Mouse (Mus musculus): ENCODE results near the gene Defb30. TPM values are rescaled to one million over a fixed set of nuclear protein-coding genes. Genes with fewer than 3 reads are reported as not detected.

Defb30 gene
- polyA plus RNA-seq, 1 experiment from 2014 or later: not detected

DNA sequence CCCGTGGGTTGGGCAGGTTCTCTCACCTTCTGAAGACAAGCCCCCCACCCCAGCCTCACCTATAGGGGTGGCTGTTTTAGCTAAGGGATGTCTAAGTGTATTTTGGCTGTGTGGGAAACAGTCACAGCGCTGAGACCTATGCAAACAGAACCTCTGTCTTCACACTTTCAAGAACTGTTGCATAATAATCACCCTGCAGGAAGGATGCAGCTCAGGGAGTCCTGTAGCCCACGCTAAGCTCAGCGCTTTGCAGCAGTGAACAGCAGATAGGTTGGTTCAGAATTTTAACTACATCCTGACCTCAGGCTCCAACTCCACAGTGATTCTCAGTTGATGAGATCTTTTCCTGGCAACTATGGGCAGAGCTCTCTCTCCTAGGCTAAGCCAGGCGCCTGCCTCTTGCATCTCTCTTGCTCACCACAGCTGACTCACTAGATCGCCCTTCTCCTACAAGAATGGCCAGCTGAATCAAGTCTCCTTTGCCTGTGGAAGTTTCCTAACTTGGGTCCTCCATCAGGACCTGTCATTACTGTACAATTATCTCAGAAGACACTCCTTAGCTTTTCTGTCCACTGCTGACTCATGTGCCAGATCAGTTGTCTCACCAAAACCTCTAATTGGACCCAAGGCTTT, 29.1 kb downstream of the Defb30 start:
- H3K4me3 ChIP-seq (ENCODE audit: low read length): no peak overlapping the region
- H3K27ac ChIP-seq (ENCODE audit: low read depth, low read length): no peak overlapping the region
- no peaks in the 10 kb centered on the region for H3K4me1 ChIP-seq (ENCODE audit: control insufficient read depth, insufficient read depth, low read depth, low read length)
- ATAC-seq: no peak
- no peak overlapping the region for H3K4me2 ChIP-seq (ENCODE audit: low read length)
- no peaks in the 10 kb centered on the region for H3K9me3 ChIP-seq (ENCODE audit: control insufficient read depth, low read length)
- no peaks in the 10 kb centered on the region for H3K36me3 ChIP-seq (ENCODE audit: control insufficient read depth, insufficient read depth, low read length)
- H3K27me3 ChIP-seq (replicated peaks; ENCODE audit: control insufficient read depth, insufficient read depth, low read length): no peaks in the 10 kb centered on the region
- WGBS: 60% methylated on average over 6 of the region's 6 CpGs
- H3K9ac ChIP-seq (ENCODE audit: low read depth, low read length): no peak overlapping the region

DNA sequence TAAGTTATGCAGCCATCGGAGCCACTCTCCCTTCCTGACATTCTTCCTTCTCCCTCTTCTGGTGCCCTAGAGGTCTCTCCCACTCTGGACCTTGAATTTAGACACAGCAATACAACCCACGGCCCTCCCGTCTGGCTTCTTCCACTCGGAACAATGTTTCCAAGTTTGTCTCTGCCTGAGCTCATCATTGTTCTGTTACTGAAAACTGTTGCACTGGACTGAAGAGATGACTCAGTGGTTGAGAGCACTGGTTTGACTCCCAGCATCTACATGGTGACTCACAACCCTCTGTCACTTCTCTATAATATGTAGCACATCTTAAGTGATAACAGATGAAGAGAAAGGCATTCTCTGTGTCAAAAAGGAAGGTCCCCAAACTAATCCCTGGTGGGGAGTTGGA, 35.1 kb downstream of the Defb30 start:
- ATAC-seq: no peak
- Histone ChIP-seq H3K27ac (ENCODE audit: low read depth, low read length) (no peak overlapping the region), H3K27me3 (replicated peaks; ENCODE audit: control insufficient read depth, insufficient read depth, low read length) (no peaks in the 10 kb centered on the region), H3K36me3 (ENCODE audit: control insufficient read depth, insufficient read depth, low read length) (no peaks in the 10 kb centered on the region), H3K9ac (ENCODE audit: low read depth, low read length) (no peak overlapping the region), H3K4me2 (ENCODE audit: low read length) (no peak overlapping the region), H3K4me1 (ENCODE audit: control insufficient read depth, insufficient read depth, low read depth, low read length) (no peaks in the 10 kb centered on the region), H3K4me3 (ENCODE audit: low read length) (no peak overlapping the region), H3K9me3 (ENCODE audit: control insufficient read depth, low read length) (no peaks in the 10 kb centered on the region)
- WGBS: 90% methylated on average over 4 of the region's 4 CpGs

DNA sequence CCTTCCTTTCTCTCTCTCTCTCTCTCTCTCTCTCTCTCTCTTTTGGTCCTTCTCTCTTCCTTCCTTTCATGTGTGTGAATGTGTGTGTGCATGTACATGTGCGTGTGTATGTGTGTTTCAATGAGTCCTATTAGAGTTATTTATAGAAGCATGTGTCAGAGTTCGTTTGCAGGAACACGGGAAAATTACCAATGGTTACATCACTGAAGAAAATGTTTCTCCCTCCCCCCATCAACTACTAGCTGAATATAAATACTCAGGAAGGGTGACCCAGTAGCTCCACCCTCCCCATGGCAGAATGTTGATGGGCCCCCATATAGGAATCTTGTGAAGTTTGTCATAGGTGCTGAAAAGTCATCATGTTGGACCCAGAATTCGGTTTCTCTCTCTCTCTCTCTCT, 36.7 kb downstream of the Defb30 start:
- no peak overlapping the region for H3K4me2 ChIP-seq (ENCODE audit: low read length)
- no peaks in the 10 kb centered on the region for H3K4me1 ChIP-seq (ENCODE audit: control insufficient read depth, insufficient read depth, low read depth, low read length)
- no peak overlapping the region for H3K4me3 ChIP-seq (ENCODE audit: low read length)
- no peaks in the 10 kb centered on the region for H3K27me3 ChIP-seq (replicated peaks; ENCODE audit: control insufficient read depth, insufficient read depth, low read length)
- no peak for ATAC-seq
- no peaks in the 10 kb centered on the region for H3K36me3 ChIP-seq (ENCODE audit: control insufficient read depth, insufficient read depth, low read length)
- no peaks in the 10 kb centered on the region for H3K9me3 ChIP-seq (ENCODE audit: control insufficient read depth, low read length)
- no peak overlapping the region for H3K9ac ChIP-seq (ENCODE audit: low read depth, low read length)
- WGBS: 79% methylated on average over 4 of the region's 4 CpGs
- no peak overlapping the region for H3K27ac ChIP-seq (ENCODE audit: low read depth, low read length)

DNA sequence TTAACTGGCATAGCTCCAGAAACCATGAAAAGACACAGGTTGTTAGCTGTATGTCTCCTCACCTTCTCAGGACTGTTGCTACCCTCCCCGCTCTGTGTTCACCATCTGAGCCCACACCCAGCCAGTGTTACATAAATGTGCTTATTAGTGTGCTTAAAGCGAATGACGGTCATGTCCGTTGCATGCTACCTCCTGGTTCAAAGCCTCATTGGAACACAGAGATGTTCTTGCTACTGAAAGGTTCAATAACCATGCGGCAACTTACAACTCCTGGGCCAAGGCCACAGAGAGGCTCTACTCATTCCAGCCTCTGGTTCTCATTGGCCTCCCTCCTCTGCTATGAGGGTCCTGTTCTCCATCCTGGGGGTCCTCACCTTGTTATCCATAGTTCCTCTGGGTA, 38.3 kb downstream of the Defb30 start, which contains the start of gene Defb43:
Gene Defb43 (plus strand): TSS at position 301 of the 400 bp plus-strand sequence.
- no peak within 1 kb of the TSS for H3K9ac ChIP-seq (ENCODE audit: low read depth, low read length)
- no peak for ATAC-seq

DNA sequence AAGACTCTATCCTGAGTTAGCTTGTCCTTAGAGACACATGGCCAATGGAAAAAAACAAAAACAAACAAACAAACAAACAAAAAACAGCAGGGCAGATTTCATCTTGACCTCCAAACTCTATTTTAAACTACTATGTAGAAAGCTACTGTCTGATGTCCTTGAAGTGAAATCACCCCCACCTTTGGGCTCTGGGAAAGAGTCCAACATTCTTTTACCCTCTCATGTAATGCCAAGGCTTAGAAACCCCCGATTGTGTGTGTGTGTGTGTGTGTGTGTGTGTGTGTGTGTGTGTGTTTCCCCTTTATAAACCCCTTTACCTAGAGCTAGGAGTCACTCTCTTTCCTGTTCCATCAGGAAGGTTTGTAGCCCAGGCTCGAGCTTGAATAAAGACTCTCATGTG, 47.2 kb downstream of the Defb30 start:
- Histone ChIP-seq H3K4me3 (ENCODE audit: low read length) (no peak overlapping the region), H3K36me3 (ENCODE audit: control insufficient read depth, insufficient read depth, low read length) (no peaks in the 10 kb centered on the region), H3K9me3 (ENCODE audit: control insufficient read depth, low read length) (no peaks in the 10 kb centered on the region), H3K4me1 (ENCODE audit: control insufficient read depth, insufficient read depth, low read depth, low read length) (no peaks in the 10 kb centered on the region), H3K27ac (ENCODE audit: low read depth, low read length) (no peak overlapping the region), H3K9ac (ENCODE audit: low read depth, low read length) (no peak overlapping the region), H3K4me2 (ENCODE audit: low read length) (no peak overlapping the region), H3K27me3 (replicated peaks; ENCODE audit: control insufficient read depth, insufficient read depth, low read length) (no peaks in the 10 kb centered on the region)
- 51% methylated on average over 2 of the region's 2 CpGs for WGBS
- no peak for ATAC-seq

More for the DNA sequence above, 38.3 kb downstream of the Defb30 start, which contains the start of gene Defb43:
- no peak within 1 kb of the TSS for H3K27ac ChIP-seq (ENCODE audit: low read depth, low read length)
- H3K4me2 ChIP-seq (ENCODE audit: low read length): no peak within 1 kb of the TSS
- no peaks in the 10 kb centered on the region for H3K4me1 ChIP-seq (ENCODE audit: control insufficient read depth, insufficient read depth, low read depth, low read length)
- no peaks in the 10 kb centered on the region for H3K27me3 ChIP-seq (replicated peaks; ENCODE audit: control insufficient read depth, insufficient read depth, low read length)
- H3K36me3 ChIP-seq (ENCODE audit: control insufficient read depth, insufficient read depth, low read length): no peaks in the 10 kb centered on the region
- H3K9me3 ChIP-seq (ENCODE audit: control insufficient read depth, low read length): no peaks in the 10 kb centered on the region
- WGBS: 94% methylated on average over 5 of the region's 5 CpGs
- no peak within 1 kb of the TSS for H3K4me3 ChIP-seq (ENCODE audit: low read length)

DNA sequence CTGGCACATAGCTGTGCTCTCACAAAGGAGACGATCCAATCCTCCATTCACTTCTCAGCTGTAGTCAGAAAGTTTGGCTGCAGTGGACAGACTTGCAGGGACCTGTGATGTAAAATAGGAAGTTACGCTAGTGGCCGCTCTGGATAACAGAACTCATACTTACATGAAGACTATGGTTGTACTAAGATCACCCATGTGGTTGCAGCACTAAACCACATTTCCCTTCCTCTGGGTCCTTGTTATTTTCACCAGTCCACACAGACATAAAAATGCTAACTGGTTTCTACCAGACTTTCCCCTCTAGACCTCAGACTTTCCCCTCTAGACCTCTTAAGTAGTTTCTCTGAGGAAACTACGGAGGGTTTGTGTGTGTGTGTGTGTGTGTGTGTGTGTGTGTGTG, 50.8 kb downstream of the Defb30 start:
- no peaks in the 10 kb centered on the region for H3K27me3 ChIP-seq (replicated peaks; ENCODE audit: control insufficient read depth, insufficient read depth, low read length)
- ATAC-seq: no peak
- H3K9me3 ChIP-seq (ENCODE audit: control insufficient read depth, low read length): no peaks in the 10 kb centered on the region
- H3K4me3 ChIP-seq (ENCODE audit: low read length): no peak overlapping the region
- no peak overlapping the region for H3K27ac ChIP-seq (ENCODE audit: low read depth, low read length)
- 93% methylated on average over 4 of the region's 4 CpGs for WGBS
- no peak overlapping the region for H3K9ac ChIP-seq (ENCODE audit: low read depth, low read length)
- H3K4me1 ChIP-seq (ENCODE audit: control insufficient read depth, insufficient read depth, low read depth, low read length): no peaks in the 10 kb centered on the region
- no peaks in the 10 kb centered on the region for H3K36me3 ChIP-seq (ENCODE audit: control insufficient read depth, insufficient read depth, low read length)
- no peak overlapping the region for H3K4me2 ChIP-seq (ENCODE audit: low read length)

DNA sequence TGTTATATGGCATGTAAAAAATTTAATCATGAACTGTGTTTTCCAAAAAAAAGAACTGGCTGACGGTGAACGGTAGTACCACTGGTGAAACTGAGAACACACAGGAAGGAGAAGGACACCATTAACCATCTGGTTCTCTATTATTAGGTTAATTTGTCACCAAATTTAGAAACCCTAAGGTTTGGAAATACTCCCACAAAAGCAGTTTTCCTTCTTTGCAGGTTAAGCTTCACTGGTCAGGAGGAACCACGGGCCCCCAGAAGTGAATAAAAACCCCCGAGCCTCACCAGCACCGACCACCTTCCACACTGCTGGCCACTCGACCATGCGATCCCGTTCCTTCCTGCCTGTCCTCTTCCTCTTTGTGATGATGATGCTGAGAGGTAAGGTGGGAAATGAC, 52.0 kb downstream of the Defb30 start, which contains the start of gene Defb47:
Gene Defb47 (plus strand): TSS at position 301 of the 400 bp plus-strand sequence.
- Histone ChIP-seq H3K4me2 (ENCODE audit: low read length) (no peak within 1 kb of the TSS), H3K27ac (ENCODE audit: low read depth, low read length) (no peak within 1 kb of the TSS), H3K36me3 (ENCODE audit: control insufficient read depth, insufficient read depth, low read length) (no peaks in the 10 kb centered on the region), H3K4me3 (ENCODE audit: low read length) (no peak within 1 kb of the TSS), H3K4me1 (ENCODE audit: control insufficient read depth, insufficient read depth, low read depth, low read length) (no peaks in the 10 kb centered on the region), H3K9me3 (ENCODE audit: control insufficient read depth, low read length) (no peaks in the 10 kb centered on the region), H3K27me3 (replicated peaks; ENCODE audit: control insufficient read depth, insufficient read depth, low read length) (no peaks in the 10 kb centered on the region), H3K9ac (ENCODE audit: low read depth, low read length) (no peak within 1 kb of the TSS)
- WGBS: 82% methylated on average over 8 of the region's 8 CpGs
- ATAC-seq: no peak

DNA sequence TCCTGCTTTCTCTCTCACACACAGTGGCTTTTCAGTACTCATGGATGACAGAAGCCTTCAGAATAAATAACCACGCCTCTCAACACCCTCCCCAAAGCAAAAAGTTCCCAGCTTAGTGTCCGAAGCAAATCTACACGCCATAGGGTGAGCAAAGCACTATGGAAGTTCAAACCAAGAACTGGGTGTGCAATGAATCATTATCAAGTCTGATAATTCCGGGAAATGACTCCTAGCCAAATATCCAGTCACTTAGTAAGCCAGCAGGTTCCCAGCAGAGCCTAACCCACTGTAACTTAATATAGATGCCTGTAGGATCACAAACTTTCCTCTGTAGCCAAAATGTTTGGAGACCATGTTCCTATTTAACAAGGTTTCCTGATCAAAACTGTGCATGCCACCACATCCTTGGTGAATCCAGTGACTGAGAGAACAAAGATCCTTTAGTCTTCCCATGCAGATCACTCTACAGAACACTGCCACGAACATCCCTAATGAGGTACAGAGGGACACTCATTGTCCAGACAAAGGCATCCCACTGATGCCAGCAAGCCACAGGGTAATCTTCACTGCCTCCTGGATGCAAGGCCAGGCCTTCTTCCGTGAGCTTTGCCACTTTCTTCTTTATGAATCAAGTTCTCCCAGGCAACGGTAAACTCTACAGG, 57.8 kb downstream of the Defb30 start:
- Histone ChIP-seq H3K9ac (ENCODE audit: low read depth, low read length) (no peak overlapping the region), H3K4me3 (ENCODE audit: low read length) (no peak overlapping the region), H3K4me2 (ENCODE audit: low read length) (no peak overlapping the region), H3K4me1 (ENCODE audit: control insufficient read depth, insufficient read depth, low read depth, low read length) (no peaks in the 10 kb centered on the region), H3K9me3 (ENCODE audit: control insufficient read depth, low read length) (no peaks in the 10 kb centered on the region), H3K36me3 (ENCODE audit: control insufficient read depth, insufficient read depth, low read length) (no peaks in the 10 kb centered on the region), H3K27ac (ENCODE audit: low read depth, low read length) (no peak overlapping the region), H3K27me3 (replicated peaks; ENCODE audit: control insufficient read depth, insufficient read depth, low read length) (no peaks in the 10 kb centered on the region)
- WGBS: 63% methylated on average over 7 of the region's 7 CpGs
- ATAC-seq: no peak

DNA sequence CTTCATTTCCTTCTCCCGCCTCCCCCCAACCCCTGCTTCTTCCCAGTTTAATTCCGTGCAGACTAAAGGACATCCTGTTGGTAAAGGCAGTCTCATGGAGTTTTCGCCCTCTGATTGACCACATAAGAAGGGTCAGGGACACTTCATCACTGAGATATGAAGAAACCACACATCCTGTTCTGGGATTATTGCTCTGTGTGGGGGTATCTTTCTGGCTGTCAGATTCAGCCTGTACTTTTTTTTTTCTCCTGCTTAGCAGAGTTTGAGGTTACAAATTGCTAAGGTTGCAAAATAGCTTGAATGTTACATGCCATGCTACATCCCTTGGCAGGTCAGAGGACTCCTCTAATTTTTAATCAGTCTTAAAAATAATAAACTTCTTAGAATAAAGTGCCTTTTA, 58.5 kb downstream of the Defb30 start:
- WGBS: 82% methylated on average over 3 of the region's 3 CpGs
- no peak for ATAC-seq
- H3K36me3 ChIP-seq (ENCODE audit: control insufficient read depth, insufficient read depth, low read length): no peaks in the 10 kb centered on the region
- no peaks in the 10 kb centered on the region for H3K9me3 ChIP-seq (ENCODE audit: control insufficient read depth, low read length)
- no peaks in the 10 kb centered on the region for H3K4me1 ChIP-seq (ENCODE audit: control insufficient read depth, insufficient read depth, low read depth, low read length)
- no peak overlapping the region for H3K9ac ChIP-seq (ENCODE audit: low read depth, low read length)
- H3K4me3 ChIP-seq (ENCODE audit: low read length): no peak overlapping the region
- no peak overlapping the region for H3K4me2 ChIP-seq (ENCODE audit: low read length)
- no peaks in the 10 kb centered on the region for H3K27me3 ChIP-seq (replicated peaks; ENCODE audit: control insufficient read depth, insufficient read depth, low read length)
- no peak overlapping the region for H3K27ac ChIP-seq (ENCODE audit: low read depth, low read length)

All from hindbrain, embryonic 16.5 days (tissue).